Mouse (Mus musculus) lung, postnatal 36 days (tissue): ENCODE results near the gene Nars2.

Source experiments
- DNase-seq: peaks from one replicate; pipeline ENCODE4 v3.0.0; 2022; ENCODE audit warnings: mixed read lengths

Nars2 gene

DNA sequence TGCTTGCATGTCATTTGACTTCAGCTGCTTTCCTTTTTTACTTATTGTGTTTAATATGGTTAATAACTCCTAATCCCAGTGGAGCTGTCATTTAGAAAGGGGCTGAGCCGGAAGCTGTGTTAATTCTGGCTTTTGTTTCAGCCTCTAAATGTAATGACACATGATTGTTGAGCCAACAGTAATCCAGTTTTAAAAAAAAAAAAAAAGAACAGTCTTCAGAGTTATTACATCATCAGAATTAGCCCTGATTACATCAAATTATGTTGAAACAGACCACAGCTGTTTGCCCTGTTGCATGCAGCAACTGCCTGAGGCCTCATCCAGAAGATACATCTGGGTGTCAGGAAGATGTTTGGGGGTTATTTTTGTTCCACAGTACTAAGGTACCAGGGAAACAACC is 123.7 kb downstream of the Nars2 start:
- peak; percentile 34 for DNase-seq

DNA sequence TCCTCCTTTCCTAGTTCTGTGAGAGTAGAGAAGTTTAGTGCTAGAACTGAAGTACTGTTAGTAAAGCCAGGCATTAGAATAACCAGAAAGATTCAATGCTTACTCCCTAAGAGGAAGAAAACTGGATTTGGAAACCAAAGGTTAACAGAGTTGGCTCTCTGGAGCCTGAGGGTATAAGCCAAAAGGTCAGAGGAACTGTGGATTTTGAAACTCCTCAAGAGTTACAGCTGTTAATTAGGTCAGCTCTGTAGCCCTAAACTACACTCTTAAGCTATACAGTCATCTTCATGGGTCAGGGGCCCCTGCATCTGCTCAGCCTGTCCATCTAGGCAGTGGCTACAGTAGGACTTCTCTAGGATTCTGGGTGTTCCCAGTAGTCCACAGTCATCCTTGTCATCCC is 125.7 kb downstream of the Nars2 start:
- DNase-seq, result peak; percentile 23

DNA sequence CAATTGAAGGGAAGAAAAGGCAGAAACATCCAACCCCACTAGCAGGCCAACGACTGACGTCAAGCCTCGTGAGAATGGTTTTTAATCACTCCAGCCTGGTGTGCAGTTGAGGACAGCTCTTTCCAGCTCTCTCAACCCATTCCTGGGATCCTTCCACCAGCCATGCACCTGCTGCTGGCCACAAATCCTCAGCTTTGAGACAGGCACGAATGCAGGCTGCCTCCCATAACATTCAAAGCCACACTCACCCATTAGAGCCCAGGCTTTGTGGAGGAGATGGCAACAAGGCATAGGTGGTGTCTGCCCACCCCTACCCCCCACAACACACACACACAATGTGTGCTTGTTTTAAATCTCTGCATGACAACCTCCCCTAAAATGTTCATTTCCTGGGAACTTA is 127.4 kb downstream of the Nars2 start:
- no peak for DNase-seq

DNA sequence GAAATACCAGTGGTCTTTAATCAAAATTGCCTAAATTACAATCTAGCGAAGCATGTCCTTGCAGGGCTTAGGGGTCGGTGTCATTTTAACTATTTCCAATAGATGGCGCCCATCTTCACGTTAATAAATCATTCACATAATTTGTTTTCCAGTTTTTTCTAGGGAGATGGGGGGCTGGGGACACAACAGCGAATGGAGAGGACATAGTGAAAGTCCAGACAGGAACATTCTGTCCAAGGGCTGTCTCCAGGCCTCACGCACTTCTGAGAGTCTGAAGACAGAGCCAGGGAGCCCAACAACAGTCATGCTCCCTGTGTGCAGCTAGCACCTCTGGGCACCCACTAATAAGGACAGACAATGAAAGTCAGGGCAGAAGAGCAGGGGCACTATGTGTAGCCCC is 127.8 kb downstream of the Nars2 start:
- DNase-seq, result peak; percentile 83

DNA sequence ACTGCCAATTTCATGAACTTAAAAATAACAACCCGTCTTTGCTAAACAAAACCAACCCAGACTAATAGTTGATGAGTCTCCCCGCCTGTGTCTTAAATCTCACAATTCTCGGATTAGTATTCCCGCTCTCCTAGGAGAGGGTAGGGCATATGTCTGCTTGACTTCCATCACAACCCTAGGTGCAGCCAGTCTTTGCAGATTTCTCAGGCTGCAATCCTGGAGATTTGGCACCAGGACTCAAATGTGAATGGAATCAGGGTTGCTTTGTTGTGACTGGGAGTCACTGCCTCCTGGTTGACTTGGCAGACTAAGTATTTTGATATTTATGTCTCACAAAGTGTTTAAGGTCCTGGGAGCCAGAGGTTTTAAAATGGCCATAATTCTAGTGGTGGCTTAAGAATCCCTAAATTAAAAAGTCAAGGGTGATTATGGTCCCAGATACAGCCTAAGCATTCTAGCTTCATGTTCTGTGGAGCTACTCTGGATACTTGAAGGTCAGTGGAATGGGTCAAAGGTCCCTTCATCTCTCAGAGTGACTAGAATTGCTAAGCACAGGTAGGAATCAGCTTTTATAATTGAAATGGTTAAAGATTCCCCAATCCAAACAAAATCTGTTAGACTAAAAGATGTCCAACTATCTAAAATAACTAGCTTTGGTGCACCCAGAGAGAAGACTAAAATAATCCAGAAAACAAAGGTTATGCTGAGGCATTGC is 128.5 kb downstream of the Nars2 start:
- DNase-seq, result no peak

GRCm38 (mm10) chr7:97080621-97081241 is 129.4 kb downstream of the Nars2 start:
- no peak for DNase-seq

DNA sequence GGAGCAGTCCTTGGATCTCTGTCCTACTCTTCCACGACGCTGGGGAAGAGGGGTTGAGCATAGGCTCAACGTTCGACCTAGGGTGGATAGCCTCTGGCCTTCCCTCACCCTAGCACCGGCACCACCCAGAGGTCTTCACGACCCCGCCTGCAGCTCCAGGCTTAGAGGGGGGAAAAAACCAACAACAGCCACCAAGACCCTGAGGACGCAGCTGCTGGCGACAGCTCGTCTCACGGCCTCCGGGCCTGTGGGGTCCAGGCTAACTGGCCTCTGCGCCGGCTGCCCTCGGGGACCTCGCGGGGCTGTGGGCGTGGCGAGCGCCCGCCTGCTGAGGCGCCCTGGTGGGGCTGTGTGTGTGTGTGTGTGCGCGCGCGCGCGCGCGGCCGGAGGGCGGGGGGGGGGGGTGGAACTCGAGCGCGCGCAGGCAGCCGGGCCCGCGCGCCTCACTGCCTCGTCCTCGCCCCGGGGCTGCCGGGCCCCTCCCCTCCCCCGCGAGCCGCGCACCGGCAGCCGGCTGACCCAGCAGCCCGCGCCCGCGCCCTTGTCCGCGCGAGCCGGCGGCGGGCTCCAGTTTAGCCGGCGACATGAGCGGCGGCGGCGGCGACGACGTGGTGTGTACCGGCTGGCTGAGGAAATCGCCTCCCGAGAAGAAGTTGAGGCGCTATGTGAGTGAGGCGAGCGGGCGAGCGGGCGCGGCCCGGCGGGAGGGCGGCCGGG is 130.1 kb downstream of the Nars2 start, which contains the start of gene Gab2:
Gene Gab2 (plus strand): TSS at position 345 of the 717 bp plus-strand sequence.
- DNase-seq, result peak; percentile 73

- peak; percentile 26 for DNase-seq
These were observed 130.6 kb downstream of the Nars2 start for GRCm38 (mm10) chr7:97081959-97082218.

- peak; percentile 78 for DNase-seq
These were observed 131.2 kb downstream of the Nars2 start for GRCm38 (mm10) chr7:97082219-97083101.

GRCm38 (mm10) chr7:97083579-97083978 is 132.3 kb downstream of the Nars2 start:
- DNase-seq, result no peak

DNA sequence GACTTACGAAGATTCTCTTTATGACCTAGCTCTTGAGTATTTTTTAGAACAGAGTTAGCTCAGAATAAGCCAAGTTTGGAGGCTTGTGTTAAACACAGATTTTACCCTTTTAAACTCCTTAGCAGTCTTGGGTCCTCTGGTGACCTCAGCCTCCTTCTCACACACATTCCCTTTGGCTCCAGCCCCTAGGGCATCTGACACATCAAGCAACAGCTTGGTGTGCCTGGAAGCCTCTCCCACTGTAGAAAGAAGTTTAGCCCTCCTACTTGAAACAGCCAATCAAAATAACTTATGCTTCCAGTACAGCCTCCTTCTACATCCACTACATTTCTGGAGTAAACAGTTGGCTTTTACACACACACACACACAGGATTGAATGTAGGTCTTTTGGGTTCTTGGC is 132.9 kb downstream of the Nars2 start:
- peak; percentile 71 for DNase-seq

DNA sequence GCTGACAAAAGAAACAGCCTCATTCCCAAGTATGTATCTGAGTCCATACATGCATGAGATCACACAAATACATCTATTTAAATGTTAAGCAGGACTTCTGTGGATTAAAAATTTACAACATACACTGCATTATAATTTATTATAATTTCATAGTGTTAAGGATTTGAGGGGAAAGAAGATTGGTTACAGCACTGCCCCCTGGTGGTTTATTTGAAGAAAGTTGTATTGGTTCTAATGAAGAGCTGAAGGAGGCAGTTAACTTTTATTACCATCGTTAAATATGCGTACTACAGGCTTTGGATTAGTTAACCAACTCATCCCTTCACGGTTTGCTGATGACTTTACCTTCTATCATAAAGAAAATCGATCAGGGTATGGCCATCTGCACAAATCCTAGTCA is 134.0 kb downstream of the Nars2 start:
- peak; percentile 65 for DNase-seq

GRCm38 (mm10) chr7:97094241-97094640 is 142.9 kb downstream of the Nars2 start:
- DNase-seq, result no peak

- DNase-seq, result no peak
These were observed 156.8 kb downstream of the Nars2 start for GRCm38 (mm10) chr7:97108119-97108518.
